In the genomic region with DNA sequence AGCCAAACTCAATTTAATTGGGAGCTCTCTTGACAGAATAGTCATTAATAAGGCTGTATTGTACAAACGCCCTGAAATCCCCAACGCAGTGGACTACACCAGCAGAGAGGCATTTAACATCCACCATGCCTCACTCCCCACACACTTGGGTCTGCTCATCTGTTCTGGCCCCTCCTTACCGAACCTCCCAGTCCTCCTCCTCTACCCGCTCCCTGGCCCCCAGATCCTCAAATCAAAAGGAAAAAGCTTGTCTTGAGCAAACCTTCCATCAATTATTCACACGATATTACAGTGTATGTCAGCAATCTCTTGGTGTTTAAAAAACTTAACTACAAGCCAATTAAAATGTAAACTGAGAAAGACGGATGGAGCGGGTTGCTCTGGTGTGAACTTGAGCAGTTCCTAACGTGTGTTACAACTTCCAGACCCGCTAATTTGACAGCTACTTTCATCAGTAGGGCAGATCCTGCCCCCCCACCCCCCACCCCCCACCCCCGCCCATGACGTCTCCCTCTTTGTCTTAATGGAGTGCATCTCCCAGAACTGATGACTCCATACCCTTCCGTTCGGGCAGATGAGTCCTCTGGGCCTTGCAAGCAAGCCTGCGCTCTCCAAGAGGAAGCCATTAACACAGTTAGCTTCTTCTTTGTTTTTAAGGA, we compare ENCODE assay signal across 19 mouse cellular contexts.
DNase-seq lines count a peak whose midpoint lies in the region; ATAC-seq lines count a peak whose summit lies in the region.
"Had no signal": no experiment of that assay in that cellular context is flagged by ENCODE, and none has a peak within 500 bp of the region (broad histone marks: within the 10 kb centered on the region; RNA-seq: fewer than 3 reads in every experiment).

No protein-coding gene starts in this region.

- no peaks in the 10 kb centered on the region for H3K27me3 ChIP-seq in intestine, embryonic 15.5 days (replicated peaks)
- no peaks in the 10 kb centered on the region for H3K27me3 ChIP-seq in intestine, embryonic 16.5 days (replicated peaks; ENCODE audit: control insufficient read depth, insufficient read depth, low read length)
- H3K27me3 ChIP-seq in embryonic facial prominence, embryonic 14.5 days (replicated peaks; ENCODE audit: control insufficient read depth, insufficient read depth, low read length): no peaks in the 10 kb centered on the region
- H3K27me3 ChIP-seq: hindbrain, embryonic 12.5 days had no signal

- WGBS in intestine, embryonic 15.5 days: 43% methylated on average over 14 of the region's 14 CpGs
- WGBS in intestine, embryonic 16.5 days: 43% methylated on average over 14 of the region's 14 CpGs
- WGBS in embryonic facial prominence, embryonic 14.5 days: 60% methylated on average over 14 of the region's 14 CpGs

- peak; percentile 15; the same call in 1 of the 2 replicates for ATAC-seq in intestine, embryonic 15.5 days
- ATAC-seq in intestine, embryonic 16.5 days: no peak
- ATAC-seq in embryonic facial prominence, embryonic 14.5 days (ENCODE audit: low read depth): peak; percentile 27; the same call in 1 of the 2 replicates
- ATAC-seq: activated CD4-positive, CD25-positive, alpha-beta regulatory T cell, adult 4 months; CD4-positive, CD25-positive, alpha-beta regulatory T cell, adult 4 months had no signal

- no peaks in the 10 kb centered on the region for H3K36me3 ChIP-seq in intestine, embryonic 15.5 days
- H3K36me3 ChIP-seq in intestine, embryonic 16.5 days (ENCODE audit: control insufficient read depth, insufficient read depth, low read length): no peaks in the 10 kb centered on the region
- no peaks in the 10 kb centered on the region for H3K36me3 ChIP-seq in embryonic facial prominence, embryonic 14.5 days (ENCODE audit: control insufficient read depth, insufficient read depth, low read length)
- H3K36me3 ChIP-seq: hindbrain, embryonic 12.5 days had no signal

- H3K4me2 ChIP-seq in intestine, embryonic 15.5 days (replicated peaks): no peak overlapping the region
- no peak overlapping the region for H3K4me2 ChIP-seq in intestine, embryonic 16.5 days (ENCODE audit: low read depth, low read length)
- H3K4me2 ChIP-seq in embryonic facial prominence, embryonic 14.5 days (ENCODE audit: low read depth, low read length): no peak overlapping the region
- H3K4me2 ChIP-seq: heart, embryonic 11.5 days; hindbrain, embryonic 12.5 days had no signal

- H3K4me1 ChIP-seq in intestine, embryonic 15.5 days (replicated peaks): peaks cover 8% of the 10 kb centered on the region
- peaks cover 13% of the 10 kb centered on the region for H3K4me1 ChIP-seq in intestine, embryonic 16.5 days (ENCODE audit: control insufficient read depth, insufficient read depth, low read length)
- peaks cover 9% of the 10 kb centered on the region; the same call in 1 of the 2 replicates for H3K4me1 ChIP-seq in embryonic facial prominence, embryonic 14.5 days (ENCODE audit: control insufficient read depth, insufficient read depth, low read length)

- peak; percentile 22 for DNase-seq in embryo, embryonic 10.5 days (ENCODE audit: low spot score)
- DNase-seq in embryo, embryonic 11 days: no peak
- DNase-seq in kidney, postnatal 4 days: peak; percentile 25 to 26
- no peak for DNase-seq in kidney, postnatal 14 days
- DNase-seq in embryonic facial prominence, embryonic 14.5 days (ENCODE audit: low spot score): no peak
- DNase-seq in ovary, postnatal 10 days (ENCODE audit: low spot score): no peak
- DNase-seq: adrenal gland, postnatal 10 days; cerebellum, adult 9-11 months; gastrocnemius, adult 2 months; heart, postnatal 14 days; lung, postnatal 14 days; right cerebral cortex, postnatal 25 days; thymus, postnatal 14 days had no signal

- H3K27ac ChIP-seq in intestine, embryonic 15.5 days: no peak overlapping the region
- no peak overlapping the region for H3K27ac ChIP-seq in intestine, embryonic 16.5 days (ENCODE audit: low read length)
- no peak overlapping the region for H3K27ac ChIP-seq in embryonic facial prominence, embryonic 14.5 days (replicated peaks; ENCODE audit: low read depth, low read length)
- H3K27ac ChIP-seq: gastrocnemius, adult 2 months; hindbrain, embryonic 12.5 days had no signal

- H3K9ac ChIP-seq in intestine, embryonic 15.5 days: no peak overlapping the region
- no peak overlapping the region for H3K9ac ChIP-seq in intestine, embryonic 16.5 days (ENCODE audit: low read depth, low read length)
- no peak overlapping the region for H3K9ac ChIP-seq in embryonic facial prominence, embryonic 14.5 days (ENCODE audit: low read depth, low read length)
- H3K9ac ChIP-seq: hindbrain, embryonic 12.5 days had no signal

- no peaks in the 10 kb centered on the region for H3K9me3 ChIP-seq in intestine, embryonic 15.5 days
- H3K9me3 ChIP-seq in intestine, embryonic 16.5 days (ENCODE audit: control insufficient read depth, low read length): no peaks in the 10 kb centered on the region
- H3K9me3 ChIP-seq in embryonic facial prominence, embryonic 14.5 days (ENCODE audit: control insufficient read depth, low read length): no peaks in the 10 kb centered on the region
- H3K9me3 ChIP-seq: hindbrain, embryonic 12.5 days had no signal

- no peak overlapping the region for H3K4me3 ChIP-seq in intestine, embryonic 15.5 days (replicated peaks)
- no peak overlapping the region for H3K4me3 ChIP-seq in intestine, embryonic 16.5 days (ENCODE audit: low read length)
- no peak overlapping the region for H3K4me3 ChIP-seq in embryonic facial prominence, embryonic 14.5 days (ENCODE audit: low read depth, low read length)
- H3K4me3 ChIP-seq: gastrocnemius, adult 2 months; hindbrain, embryonic 12.5 days had no signal

Comparison
In these comparisons a context has a peak if more than half of its experiments do, and no peak if none do; other contexts are left out.
1. DNase-seq: peak in embryo, embryonic 10.5 days (single experiment) and kidney, postnatal 4 days (2 of 2); none in embryo, embryonic 11 days (single experiment), kidney, postnatal 14 days (single experiment), embryonic facial prominence, embryonic 14.5 days (single experiment) and ovary, postnatal 10 days (single experiment).